Mouse (Mus musculus) cerebellum, adult (tissue): ENCODE data around the gene Atrip.

Experiments used
- ATAC-seq: cut with Nextera tagmentation; 2 replicates; pipeline ENCODE4 v1.9.2; 2017; ENCODE audit warnings: mild to moderate bottlenecking, moderate library complexity, mixed read lengths; ENCODE audit not compliant: insufficient number of reproducible peaks, low FRiP score, low TSS enrichment

Atrip gene

DNA sequence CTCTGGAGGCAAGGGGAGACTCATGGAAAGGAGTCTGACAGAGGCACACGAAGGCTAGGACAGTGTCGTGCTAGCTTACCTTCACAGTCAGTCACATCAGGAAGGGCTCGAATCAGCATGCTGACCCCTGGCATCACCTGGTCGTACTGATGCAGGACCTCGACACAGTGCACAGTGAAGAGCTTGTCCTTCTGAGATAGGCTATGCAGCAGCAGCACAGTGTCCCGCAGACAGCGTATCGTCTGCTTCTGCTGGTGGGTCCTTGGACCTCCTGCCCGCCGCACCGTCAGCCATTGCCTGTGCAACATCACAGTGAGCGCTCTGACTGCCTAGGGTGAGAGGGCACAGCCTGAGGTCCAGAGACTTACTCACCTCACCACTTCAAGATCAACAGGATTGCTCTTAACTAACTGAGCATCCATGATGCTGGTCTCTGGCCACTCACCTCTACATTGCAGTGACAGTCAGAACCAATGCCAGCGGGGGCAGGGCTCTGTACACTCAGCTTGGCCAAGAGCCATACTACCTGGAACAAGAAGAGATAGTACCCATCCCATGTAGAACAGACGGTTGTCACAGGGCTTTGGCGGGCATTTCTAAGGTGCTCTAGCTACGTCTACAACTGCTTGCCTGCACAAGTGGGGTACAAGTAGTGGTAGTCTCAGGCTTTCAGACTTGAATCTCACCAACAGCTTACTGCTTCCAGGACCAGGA lies 13.6 kb downstream of the Atrip start:
- no peak for ATAC-seq

DNA sequence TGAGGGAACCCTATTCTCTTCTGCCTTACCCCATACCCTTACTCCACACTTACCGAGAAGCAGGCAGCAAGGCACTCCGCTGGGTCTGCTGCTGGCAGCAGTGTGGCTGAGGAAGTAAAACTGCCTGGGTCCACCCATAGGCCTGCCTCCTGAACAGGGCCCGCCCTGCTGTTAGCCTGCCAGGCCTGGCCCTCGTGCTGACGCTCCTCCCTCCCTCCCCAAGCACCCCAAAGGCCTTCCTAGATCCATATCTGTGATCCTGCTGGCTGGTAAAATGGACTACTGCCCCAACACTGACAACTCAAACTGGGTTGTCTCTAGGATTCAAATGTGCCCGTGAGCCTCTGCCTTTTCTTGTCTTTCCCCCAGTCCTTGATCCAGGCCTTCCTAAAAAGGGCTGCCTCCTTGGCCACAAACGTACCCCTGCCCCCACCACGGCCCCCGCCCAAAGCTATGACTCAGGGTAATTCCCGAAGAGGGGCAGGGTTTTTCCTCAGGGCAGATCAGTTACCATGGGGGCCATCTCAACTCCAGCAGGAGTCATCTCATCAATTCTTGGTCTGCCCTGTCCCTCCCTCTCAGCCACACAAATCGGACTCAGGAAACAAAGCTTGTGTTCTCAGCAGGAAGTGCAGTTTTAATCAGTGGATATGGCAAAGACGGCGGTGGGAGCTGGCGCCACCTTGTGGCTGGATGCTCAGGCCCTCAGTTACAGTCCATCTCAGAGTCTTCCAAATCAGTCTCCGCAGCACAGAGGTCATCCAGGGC lies 14.6 kb downstream of the Atrip start, which contains the start of gene Trex1:
Gene Trex1 (minus strand): TSS at position 599 of the 768 bp plus-strand sequence.
- ATAC-seq = peak; percentile 69

DNA sequence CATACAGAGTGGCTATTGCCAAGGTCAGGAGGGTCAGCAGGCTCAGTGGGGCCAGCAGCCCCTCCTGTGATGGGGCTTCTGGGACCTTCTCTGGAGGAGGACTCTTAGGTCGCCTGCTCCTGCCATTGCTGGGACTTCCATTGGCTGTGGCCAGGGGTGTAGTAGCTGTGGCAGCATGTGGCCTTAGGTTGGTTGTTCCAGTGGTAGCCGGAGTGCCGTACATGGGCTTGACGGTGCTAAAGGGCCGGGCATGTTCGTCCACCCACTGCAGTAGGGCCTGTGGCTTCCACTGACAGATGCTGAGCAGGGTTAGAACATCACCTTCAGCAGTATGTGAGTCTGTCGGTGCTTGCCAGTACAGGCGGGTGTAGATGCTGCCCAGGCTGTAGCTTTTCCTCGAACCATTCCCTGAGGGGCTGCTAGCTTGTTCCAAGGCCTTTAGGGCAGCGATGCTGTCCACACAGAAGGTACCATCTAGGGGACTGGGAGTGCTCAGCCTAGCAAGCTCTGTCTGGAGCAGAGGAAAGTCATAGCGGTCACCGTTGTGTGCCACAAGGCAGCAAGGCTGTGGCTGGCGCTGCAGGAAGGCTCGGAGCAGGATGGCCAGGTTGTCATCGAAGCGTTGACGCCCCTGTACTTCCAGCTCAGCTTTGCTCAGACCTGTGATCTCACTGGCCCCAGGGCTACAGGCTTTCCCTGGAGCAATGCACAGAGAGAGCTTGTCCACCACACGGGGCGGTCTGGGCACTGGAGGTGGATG lies 15.7 kb downstream of the Atrip start:
- ATAC-seq = no peak

DNA sequence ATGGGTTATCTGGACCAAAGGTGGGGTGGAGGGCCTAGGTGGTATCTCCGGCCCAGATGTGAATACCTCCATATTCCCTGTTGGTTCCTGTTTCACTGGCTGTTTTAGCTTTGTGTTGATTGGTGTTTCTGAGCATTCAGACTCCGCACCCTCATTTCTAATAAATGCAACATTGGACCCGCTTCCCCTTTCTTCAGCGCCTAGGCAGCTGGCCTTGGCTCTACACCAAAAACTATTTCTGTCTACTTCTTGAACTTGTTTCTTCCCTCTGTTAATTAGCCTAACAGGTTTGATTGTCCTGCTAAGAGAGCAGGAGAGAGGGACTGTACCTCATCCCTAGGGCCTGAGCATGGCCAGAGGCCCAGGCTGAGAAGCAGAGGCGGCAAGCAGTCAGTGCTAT lies 16.4 kb downstream of the Atrip start:
- ATAC-seq = no peak

DNA sequence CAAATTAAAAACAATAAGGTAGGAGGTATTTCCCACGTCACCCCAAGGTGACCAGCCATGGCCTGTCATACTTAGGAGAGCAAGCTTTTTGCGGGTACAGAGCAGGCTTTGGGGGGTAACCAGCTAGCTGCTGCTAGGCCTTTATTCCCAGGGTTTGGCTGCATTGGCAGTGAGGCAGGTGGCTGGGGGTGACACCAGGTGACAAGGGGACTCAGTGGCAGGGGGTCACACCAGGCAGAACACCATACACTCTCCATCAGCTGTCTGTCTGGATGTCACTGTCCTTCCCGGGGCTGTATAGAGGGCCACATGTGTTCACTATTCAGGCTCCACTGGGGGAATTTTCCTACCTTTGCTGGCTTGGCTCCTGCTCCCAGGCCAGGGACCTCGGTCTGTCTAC lies 17.0 kb downstream of the Atrip start:
- ATAC-seq = no peak

DNA sequence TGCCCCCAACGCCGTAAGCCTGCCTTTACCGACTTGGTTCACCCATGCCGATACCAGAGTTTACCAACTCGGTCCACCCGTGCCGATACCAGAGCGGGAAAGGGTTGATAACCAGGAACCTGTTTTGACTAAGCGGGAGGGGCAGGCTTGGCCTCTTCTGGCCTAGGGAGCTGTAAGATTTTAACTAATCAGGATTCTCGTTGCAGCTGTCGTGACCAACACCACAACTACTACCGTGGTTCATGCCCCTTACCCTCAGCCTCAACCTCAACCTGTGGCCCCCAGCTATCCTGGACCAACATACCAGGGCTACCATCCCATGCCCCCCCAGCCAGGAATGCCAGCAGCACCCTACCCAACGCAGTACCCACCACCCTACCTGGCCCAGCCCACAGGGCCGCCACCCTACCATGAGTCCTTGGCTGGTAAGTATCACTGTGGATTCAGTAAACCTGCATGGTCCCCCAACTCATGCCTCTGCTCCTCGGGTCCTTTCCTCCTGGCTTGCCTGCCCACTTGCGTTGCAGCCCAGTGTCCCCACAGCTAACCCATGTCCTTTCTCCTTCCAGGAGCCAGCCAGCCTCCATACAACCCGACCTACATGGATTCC lies 17.7 kb downstream of the Atrip start:
- no peak for ATAC-seq

DNA sequence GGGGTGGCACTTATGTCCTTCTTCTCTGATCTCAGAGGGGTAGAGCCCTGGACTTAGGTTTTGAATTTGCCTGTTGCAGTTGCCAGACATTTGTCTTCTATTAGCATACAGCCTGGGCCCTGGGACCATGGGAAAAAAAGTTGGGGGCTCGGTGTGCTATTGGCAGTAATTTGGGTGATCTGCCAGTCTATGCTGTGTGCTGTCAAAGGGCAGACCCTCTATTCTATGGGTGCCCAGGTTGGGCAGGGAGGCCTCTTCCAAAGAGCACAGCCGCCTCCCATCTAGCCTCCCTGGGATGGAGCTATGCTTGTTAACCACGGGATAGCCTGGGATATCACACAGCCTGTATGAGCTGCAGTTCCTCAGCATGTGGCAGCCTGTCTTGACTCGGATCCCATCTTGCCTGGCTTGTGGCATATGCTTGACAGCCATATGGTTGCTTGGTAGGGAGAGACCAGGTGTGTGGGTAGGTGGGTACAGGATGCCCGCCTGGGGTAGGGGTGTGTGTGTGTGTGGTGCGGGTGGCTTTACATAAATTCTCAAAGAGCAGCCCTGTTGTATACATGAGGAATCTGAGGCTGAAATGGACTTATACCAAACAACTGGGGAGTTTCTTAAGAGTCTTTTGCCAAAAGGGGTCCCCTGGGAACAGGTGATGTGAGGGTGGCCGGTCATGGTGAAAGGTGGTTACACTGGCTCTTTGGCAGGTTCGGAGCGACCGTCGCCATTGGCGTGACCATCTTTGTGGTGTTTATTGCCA lies 18.5 kb downstream of the Atrip start:
- no peak for ATAC-seq

- peak; percentile 82 for ATAC-seq
Observed at GRCm38 (mm10) chr9:109054712-109055111, 19.2 kb downstream of the Atrip start.

DNA sequence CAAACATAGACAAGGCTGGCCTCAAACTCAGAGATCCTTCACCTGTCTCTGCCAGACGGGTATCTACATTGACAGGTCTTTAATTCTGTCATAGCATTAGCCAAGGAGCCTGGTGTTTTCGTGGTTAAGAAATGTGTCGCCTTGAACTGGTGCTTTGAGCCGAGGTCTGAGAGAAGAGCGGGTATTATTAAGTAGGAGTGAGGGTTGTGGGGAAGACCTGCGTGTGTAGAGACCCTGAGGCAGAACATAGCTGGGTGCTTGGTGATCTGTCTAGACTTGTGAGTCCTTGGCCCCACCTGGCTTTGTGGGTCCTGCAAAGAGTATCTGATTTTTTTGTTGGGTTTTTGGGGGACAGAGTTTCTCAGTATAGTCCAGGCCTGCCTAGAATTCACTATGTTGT lies 20.1 kb downstream of the Atrip start:
- ATAC-seq = no peak

DNA sequence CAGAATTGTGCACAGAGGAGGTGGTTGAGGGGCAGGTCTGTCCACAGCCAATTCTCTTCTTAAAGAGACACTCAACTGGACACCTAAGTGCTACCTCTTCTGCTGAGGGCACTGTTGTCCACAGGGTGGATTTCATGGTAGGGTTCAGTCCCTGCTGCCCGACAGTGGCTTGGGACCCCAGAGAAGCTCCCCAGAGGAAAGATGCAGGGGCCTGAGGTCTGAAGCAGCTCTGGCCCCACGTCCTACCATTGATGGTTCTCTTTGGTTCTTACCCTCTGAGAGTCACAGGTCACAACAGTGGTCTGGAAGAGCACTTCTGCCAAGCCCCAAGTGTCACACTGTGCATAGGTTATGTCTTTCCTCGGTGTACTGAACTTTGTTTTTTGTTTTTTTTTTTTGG lies 20.6 kb downstream of the Atrip start:
- ATAC-seq = no peak

DNA sequence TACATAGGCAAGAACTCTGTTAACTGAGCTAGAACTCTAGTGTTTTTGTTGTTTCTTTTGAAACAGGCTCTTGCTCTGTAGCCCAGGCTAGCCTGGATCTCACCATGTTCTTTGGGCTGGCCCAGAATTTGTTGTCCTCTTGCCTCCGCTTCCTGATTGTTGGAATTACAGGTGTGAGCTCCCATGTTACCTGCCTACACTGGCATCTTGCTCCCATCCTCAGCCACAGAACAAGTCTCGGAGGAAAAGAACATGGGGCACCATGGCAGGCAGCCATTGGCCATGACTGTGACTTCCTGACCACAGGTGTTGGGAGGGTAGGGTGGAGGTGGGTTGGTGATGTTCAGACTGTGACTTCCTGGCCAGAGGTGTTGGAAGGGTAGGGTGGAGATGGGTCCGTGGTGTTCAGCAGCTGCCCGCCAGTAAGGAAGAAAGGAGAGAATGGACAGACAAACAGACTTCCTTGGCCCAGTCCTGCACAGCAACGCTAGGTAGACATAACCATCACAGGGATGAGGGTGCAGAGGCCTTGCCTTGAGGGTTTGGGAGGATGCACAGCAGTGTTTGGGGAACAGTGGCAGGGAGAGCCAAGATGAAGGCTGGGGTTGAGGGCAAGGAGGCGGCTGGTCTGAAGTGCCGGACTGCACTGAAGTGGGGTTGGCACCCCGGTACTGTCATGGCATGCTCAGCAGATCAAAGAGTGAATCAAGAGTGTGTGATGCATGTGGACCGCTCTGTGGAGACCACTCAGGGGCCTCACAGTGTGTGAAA lies 21.2 kb downstream of the Atrip start:
- ATAC-seq = no peak

- no peak for ATAC-seq
Observed at GRCm38 (mm10) chr9:109051651-109052489, 22.1 kb downstream of the Atrip start.

GRCm38 (mm10) chr9:109051011-109051501 lies 22.9 kb downstream of the Atrip start:
- no peak for ATAC-seq

DNA sequence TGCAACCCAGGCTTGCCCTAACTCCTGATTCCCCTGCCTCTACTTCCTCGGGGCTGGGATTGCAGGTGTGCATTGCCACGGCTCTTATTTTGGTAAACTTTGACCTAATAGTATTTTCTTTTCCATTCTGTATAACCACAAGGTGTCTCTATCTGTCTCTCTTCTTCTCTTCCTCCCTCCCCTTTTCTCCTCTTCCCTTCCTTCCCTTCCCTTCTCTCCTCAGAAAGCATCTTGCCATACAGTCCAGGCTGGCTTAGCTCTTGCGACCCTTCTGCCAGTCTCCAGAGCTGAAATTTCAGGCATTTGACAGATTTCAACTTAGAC lies 23.3 kb downstream of the Atrip start:
- no peak for ATAC-seq

- ATAC-seq = no peak
Observed at GRCm38 (mm10) chr9:109049996-109050673, 23.8 kb downstream of the Atrip start.

GRCm38 (mm10) chr9:109049316-109049715 lies 24.6 kb downstream of the Atrip start:
- ATAC-seq = no peak

GRCm38 (mm10) chr9:109046306-109046705 lies 27.6 kb downstream of the Atrip start:
- peak; percentile 26; the same call in 1 of the 2 replicates for ATAC-seq

- no peak for ATAC-seq
Observed at GRCm38 (mm10) chr9:109041351-109041750, 32.6 kb downstream of the Atrip start.
